Mouse (Mus musculus) myocyte (in vitro differentiated cells): ENCODE measurements at regions not wholly inside any gene's neighbourhood (a gene's known extent, or its start where the extent isn't known, plus 50 kb on each side); places are given as distances from the start of the nearest gene placed in this dataset.

Experiments used
- E2F4 ChIP-seq: IDR thresholded peaks from one replicate; pipeline ENCODE4 v1.6.1; 2011; ENCODE audit warnings: mild to moderate bottlenecking, control low read depth, moderate library complexity; ENCODE audit not compliant: insufficient read depth
- MAX ChIP-seq: IDR thresholded peaks from one replicate; pipeline ENCODE4 v1.6.1; 2011; ENCODE audit warnings: low read depth, mild to moderate bottlenecking, control low read depth
- POLR2A ChIP-seq: IDR thresholded peaks from one replicate; pipeline ENCODE4 v1.6.1; 2011; ENCODE audit warnings: low read depth, mild to moderate bottlenecking, control low read depth, moderate library complexity; ENCODE audit not compliant: insufficient read length
- REST ChIP-seq: IDR thresholded peaks from one replicate; pipeline ENCODE4 v1.6.1; 2011; ENCODE audit warnings: mild to moderate bottlenecking, control low read depth, moderate library complexity; ENCODE audit not compliant: insufficient read depth, insufficient read length
- TCF3 ChIP-seq: IDR thresholded peaks from one replicate; pipeline ENCODE4 v1.6.1; 2011; ENCODE audit warnings: low read depth, control low read depth; ENCODE audit not compliant: insufficient read length
- USF1 ChIP-seq: IDR thresholded peaks from one replicate; pipeline ENCODE4 v1.6.1; 2011; ENCODE audit warnings: low read depth, mild to moderate bottlenecking, control low read depth, moderate library complexity

DNA sequence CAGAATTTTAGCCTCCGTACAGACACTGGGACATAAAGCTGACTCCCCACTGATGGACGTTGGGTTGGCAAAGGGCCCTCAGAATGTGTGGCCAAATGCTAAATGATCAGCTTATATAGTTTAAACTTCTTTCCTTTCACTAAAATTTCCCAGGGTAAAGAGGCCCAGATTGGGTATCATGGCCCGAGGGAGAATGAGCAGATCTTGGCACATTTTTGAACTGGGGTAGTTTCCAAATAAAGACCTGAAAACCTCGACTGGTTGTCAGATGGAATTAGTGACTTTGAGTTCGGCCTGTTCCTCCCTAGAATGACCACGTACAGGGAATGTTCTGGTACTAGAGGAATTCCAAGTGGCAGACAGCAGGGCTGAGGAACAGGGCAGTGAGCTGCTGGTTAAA is 127.9 kb upstream of the Adra1d start:
- TF ChIP-seq POLR2A (no peak), REST (no peak), TCF3 (no peak), E2F4 (no peak), USF1 (no peak), MAX (no peak)
